Mouse (Mus musculus) right cerebral cortex, adult 18-20 months (tissue): ENCODE measurements around the gene Amigo1.

Experiments used
- DNase-seq: peaks from one replicate; pipeline ENCODE4 v3.0.0; 2022; ENCODE audit warnings: mixed read lengths

The Amigo1 gene

DNA sequence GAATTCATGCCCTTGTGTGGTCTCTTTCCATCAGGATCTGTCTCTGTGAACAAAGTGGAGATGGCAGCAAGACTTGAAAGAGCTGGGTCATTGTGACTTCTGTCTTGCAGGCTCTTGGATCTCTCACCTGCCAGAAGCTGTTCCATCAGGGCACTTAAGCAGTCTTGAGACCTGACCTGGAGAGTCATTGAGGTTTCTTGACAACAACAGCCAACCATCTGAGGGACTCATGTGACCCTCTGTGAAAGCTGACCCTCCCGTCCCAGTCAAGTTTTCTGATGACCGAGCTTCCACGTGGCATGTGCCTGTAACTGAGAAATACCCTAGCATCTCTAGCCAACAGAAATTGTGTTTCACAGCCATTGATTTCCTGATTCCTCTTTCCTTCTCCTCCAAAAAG is 1.4 kb upstream of the Amigo1 start:
- no peak for DNase-seq

DNA sequence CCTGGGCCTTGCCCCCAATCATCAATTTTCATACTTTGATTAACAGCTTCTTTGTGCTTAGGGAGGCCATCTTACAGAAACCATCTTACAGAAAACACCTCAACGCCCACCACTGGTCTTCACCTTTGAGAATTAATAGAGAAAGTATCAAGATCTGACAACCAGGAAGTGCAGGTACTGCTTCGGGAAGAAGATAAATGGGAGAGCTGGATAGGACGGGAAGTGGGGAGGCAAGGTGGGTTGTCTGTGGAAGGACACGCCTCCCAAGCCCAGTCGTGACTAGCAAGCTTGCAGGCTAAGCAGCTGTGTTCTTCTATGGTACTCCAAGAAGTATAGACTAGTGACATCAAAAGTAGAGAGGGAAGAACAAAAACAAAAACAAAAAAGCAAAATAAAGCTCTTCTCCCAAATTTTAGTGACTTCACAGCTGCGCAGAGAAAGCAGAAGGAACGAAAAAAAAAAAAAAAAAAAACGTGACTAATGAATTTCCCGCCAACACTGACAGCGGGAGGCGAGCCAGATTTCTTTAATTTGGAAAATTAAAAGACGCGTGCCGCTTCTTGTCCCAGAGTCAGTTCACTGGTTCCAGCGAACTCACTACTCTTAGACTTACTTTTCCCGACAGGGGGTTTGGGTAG is 556 bp upstream of the Amigo1 start:
- DNase-seq, result no peak

GRCm38 (mm10) chr3:108187111-108187795 is 1.1 kb downstream of the Amigo1 start:
- no peak for DNase-seq

DNA sequence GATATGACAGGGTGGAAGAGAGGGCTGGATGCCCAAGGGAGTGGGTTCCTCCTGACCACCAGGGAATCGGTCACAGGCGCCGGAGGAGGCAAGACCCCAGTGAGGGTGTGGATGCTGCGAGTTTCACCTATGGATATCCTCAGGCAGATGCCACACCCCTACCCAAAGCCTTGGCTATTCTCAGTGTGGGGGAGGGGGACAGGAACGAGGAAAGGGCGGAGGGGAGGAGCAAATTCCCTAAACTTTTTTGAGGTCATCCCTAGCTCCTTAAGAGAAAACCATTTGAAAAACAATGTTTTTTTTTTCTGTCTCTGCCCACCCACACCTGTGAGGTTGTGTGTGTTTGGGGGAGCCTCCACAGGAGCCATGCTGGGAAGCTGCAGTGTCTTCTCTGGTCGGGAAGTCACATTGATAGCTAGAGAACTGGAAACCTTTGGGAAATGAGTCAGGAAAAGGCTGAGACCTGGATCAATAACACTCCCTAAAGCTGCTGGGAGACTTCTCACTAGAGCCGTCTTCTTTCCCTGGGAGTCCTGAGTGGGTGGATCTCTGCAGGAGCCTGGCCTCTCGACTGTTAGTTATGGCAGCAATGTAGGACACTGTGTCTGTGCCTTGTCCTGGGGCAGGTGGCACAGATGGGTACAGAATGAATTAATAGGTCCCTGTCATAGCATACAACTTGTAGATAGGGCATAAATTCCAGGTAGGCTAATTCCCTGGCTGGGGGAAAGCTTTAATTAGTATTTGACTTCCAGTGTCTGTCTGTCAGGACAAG is 2.8 kb downstream of the Amigo1 start:
- DNase-seq, result no peak

DNA sequence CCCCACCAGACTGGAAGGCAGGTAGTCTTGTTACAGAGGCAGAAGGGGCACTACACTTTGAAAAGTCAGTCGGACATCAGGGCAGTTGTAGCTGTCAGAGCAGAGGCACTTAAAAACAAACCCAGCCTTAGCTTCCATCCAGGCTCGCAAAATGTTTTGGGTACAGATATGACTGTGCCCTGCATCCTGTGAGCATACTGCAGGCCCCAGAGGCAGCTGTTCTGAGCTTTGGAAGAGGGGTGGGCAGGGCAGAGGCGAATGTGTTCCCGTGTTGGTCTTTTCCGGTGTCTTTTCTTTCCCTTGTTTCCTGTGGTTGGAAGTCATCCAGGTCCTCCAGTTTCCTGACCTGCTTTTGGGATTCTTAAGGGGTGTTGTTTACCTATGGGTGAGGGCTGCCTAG is 3.8 kb downstream of the Amigo1 start:
- no peak for DNase-seq

DNA sequence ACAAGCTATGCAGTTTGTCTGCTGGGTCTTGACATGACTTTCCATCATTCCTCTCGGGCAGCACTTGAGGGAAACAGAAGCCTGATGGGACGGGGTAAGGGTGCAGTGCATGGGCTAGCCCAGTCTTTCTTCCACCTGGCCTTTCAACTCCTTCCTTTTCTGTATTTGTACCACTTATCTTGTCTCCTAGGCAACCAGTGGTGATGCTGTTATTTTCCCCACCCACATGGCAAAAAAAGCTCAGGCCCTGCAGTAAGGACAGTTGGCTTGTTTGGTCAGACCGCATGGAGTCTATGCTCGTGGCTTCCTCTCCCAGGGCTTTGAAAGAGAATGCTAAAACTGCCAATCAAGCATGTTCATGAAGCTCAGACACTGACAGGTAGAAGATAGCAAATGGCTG is 7.6 kb downstream of the Amigo1 start:
- DNase-seq, result no peak

DNA sequence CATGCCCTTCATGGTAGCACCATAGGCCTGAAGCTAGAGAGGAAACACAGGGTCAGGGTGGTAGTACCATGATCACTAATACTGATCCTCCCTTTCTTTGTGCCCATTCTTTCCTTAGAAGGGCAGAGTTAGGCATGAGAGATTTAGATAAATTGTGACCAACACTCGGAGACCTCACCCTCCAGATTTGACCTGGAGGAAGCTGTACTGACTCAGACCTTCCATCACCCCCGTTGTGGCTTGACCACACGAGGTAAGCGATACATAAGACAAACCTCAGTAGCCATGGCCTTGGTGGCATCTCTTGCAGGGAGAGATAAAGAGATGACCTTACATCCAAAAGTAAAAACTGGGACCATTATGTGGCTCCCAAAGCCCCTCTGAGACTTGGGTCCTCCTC is 9.2 kb downstream of the Amigo1 start:
- DNase-seq, result no peak

GRCm38 (mm10) chr3:108195941-108196590 is 9.9 kb downstream of the Amigo1 start:
- DNase-seq, result peak; percentile 70

DNA sequence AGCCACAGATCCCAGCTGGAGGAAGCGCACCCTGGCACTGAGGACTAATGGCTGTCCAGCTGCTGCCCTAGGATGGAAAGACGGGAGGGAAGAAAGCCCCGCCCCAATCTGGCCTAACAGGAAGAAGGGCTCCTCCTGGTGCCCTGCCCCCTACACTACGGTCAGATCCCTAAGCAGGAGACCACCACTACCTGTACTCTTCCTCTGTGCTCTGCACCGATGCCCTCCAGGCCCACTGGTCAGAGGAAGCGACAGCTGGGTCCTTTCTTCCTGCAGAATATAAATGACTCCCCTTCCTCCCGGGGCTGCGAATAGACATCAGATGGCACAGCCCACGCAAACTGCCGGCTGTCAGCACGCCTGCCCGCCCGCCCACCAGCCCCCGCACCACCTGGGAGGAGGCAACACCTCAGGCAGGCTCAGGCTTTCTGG is 10.9 kb downstream of the Amigo1 start:
- DNase-seq, result peak; percentile 90

GRCm38 (mm10) chr3:108199231-108199630 is 13.1 kb downstream of the Amigo1 start:
- DNase-seq, result no peak

DNA sequence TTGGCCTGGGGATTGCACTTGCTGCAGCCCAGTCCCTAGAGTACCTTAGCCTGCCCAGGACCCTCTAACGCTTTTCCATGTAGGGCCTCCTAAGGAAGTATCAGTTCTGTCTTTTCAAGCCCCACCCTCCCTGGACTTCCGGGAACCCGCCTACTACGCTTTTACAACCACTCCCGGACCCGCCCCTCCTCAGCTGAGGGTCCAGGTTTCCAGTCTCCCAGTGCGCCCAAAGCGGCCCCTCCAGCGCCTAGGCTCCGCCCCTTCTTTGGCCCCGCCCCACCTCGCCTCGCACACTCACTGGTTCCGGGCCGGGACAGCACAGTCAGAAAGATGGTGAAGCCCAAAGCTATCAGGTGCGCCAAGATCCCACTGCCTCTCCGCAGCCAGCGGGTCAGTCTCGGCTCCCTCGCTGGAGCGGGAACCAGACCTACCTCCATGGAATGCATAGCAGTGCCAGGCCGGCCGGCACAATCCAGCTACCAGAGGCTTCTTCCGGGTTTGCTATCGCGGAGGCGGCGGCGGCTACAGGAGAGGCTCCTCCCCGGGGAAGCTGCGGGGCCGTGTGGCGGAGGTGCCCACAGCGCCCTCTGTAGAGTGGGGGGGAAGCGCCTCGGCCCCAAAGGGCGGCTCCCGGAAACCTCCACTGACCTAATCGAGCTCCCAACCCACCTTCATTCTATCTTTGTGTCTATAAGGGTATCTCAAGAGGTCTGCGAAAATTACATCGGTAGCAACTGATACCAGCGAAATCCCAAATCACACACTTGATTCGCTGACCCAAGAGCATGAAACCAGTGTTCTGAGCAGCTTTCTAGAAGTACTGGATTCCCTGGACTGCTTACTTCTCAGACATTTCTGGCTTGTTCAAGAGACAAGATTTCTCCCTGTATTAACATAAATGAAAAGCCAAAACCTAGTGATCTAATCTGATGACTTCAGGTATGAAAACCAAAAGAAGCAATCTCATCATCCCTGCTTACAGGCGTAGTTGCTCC is 14.5 kb downstream of the Amigo1 start, which contains the start of gene Cyb561d1:
Gene Cyb561d1 (minus strand): TSS at position 884 of the 995 bp plus-strand sequence.
- peak; percentile 91 for DNase-seq

- DNase-seq, result no peak
These were observed 16.4 kb downstream of the Amigo1 start for GRCm38 (mm10) chr3:108202506-108202905.

DNA sequence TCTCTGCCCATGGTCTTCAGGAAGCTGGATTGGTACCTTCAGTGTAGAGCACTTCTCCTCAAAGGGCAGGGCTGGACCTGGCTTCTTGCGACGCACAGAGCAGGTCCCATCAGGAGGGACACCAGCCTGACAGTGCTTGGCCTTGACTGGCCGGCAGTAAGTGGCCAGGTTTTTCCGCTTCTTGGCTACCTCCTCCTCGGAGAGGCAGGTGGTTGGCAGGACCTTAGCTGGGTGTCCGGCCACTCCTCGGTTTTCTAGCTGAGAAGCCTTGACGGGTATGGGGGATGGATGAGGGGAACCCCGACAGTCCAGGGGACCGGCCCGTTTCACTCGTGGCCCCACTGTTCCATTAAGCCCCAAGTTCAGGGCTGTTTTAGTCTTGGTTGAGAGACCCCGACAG is 17.1 kb downstream of the Amigo1 start:
- DNase-seq, result no peak

GRCm38 (mm10) chr3:108203621-108204325 is 17.6 kb downstream of the Amigo1 start:
- peak; percentile 76 for DNase-seq

DNA sequence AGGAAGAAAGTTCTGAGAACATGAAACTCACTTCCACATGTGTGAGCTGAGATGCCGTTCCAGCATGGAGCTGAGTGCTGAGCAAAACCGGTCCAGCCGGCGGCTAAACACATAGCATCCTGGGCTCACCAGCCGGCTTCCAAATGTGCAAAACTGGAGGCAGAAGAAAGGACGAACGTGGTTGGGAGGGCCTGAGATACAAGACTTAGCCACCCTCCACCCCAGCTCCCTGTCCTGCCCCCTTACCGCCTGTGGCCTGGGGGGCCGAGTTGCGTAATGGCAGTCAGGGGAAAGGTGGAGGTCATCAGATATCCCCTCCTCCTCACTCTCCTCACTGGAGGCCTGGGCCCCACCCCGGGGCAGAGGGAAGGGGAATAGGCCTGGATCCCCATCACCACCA is 18.3 kb downstream of the Amigo1 start:
- no peak for DNase-seq

- no peak for DNase-seq
These were observed 19.5 kb downstream of the Amigo1 start for GRCm38 (mm10) chr3:108205601-108206000.

DNA sequence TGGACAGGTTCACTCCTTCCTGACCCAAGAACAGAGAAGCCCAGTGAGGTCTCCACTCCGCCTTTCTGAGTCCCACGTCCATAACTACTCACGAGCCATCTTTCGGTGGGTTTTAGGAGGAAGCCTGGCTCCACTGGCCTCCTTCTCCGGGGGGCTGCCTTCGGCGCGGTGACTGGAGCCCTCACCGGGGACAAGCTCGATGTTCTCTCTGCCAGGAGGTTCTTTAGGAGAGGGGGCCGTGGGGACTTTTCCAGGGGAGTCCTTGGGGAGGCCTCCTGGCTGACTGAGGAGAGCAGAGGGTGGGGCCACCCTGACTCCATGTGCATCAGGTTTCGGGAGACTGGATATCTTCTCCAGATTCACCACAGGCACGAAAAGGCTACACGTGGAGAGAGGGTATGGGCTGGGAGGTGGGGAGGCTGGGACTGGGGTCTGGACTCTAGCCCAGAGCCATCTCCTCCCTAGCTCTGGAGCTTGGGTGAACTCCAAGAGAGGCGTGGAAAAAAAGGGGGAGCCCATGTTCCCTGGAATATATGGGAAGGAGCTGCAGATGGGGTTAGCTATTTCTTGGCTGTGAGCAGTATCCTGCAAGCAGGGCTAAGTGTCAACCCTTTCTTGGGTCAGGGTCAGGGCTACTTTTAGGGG is 20.7 kb downstream of the Amigo1 start:
- no peak for DNase-seq

DNA sequence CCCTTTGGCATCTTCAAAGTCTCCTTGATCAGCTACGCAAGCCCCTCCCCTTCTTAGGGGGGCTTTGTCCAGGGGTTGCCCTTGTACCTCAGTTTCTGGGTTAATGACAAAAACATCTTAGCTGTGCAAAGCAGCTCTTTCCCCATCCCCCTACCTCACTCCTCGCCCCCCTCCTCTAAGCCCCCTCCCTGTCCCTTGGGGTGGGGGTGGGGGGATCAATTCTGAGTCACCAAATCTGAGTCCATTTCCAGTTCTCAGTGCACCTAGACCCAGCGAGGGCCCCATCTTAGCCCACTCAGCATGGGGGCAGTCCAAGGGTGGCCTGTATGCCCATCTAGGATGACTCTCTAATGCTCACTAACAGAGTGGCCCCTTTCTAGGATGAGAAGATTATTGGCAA is 22.9 kb downstream of the Amigo1 start:
- no peak for DNase-seq

GRCm38 (mm10) chr3:108209536-108209935 is 23.4 kb downstream of the Amigo1 start:
- no peak for DNase-seq

DNA sequence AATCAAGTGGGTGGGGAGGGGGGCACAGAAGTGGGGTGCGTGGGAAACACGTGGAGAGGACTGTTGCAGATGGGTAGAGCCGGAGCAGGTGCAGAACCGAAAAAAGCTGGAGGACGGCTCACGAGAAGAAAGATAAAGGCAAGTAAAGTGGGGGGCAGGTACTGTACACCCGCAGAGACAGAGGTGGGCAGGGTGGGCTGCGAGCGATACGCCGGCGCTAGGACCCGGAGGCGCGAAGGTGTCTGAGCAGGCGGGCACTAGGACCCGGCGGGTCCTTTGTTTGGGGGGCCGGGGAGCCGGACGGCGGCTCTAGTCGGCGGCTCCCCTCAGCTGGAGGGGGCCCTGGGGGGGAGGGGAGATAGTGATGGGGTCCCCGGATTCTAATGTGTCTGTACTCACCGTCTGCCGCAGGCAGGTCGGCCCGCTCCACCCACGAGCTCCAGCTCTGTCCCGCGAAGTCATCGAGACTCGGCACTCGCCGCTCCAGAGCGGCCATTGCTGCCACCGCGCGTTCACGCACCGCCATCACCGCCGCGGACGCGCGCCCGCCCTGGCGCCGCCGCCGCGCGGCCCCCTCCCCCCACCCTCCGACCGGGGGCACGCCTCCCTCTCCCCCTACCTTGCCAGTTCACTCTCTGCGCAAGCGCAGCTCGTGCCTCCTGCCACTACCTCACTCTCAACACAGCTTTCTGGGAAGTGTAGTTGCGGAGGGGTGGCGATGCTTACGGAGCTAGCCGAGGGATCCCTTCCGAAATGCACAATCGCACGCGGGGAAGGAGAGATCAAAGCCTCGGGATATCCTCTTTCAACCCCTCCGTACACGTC is 24.0 kb downstream of the Amigo1 start:
- DNase-seq, result peak; percentile 96
